Mouse (Mus musculus): ENCODE measurements around the gene Aldh9a1. TPM values are rescaled to one million over a fixed set of nuclear protein-coding genes. Genes with fewer than 3 reads are reported as not detected.

Aldh9a1 gene
- polyA plus RNA-seq, 1 experiment from 2014 or later, result 72.7 TPM

DNA sequence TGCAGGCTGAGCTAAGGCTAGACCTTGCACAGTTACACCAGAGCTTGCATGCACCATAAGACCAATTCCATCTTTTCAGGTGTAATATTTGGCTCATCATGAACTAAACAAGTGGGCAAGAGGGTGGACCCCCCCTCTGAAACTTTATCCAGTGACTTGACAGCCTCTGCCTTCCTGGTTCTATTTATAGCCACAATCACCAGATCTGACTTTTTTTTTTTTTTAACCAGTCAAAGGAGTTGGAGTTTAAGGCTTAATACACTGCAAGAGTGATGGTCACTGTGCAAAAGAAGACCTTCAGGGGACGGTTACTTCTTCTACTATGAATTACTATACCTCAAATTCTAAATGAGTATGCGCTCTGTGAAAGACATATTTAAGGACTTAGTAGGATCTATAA lies 35.4 kb downstream of the Aldh9a1 start:
- H3K9ac ChIP-seq, result peak overlapping the region; percentile 50
- WGBS (ENCODE audit: insufficient replicate concordance), result 78% methylated on average over 2 of the region's 2 CpGs
- H3K4me2 ChIP-seq, result peak overlapping the region; percentile 66
- no peak overlapping the region for H3K4me3 ChIP-seq (replicated peaks)
- H3K27ac ChIP-seq (replicated peaks), result peak overlapping the region; percentile 97
- H3K36me3 ChIP-seq (replicated peaks), result peaks cover 46% of the 10 kb centered on the region
- no peak for ATAC-seq (ENCODE audit: insufficient read depth)
- H3K27me3 ChIP-seq, result no peaks in the 10 kb centered on the region
- peaks cover 97% of the 10 kb centered on the region for H3K4me1 ChIP-seq (replicated peaks)
- H3K9me3 ChIP-seq (replicated peaks), result no peaks in the 10 kb centered on the region

DNA sequence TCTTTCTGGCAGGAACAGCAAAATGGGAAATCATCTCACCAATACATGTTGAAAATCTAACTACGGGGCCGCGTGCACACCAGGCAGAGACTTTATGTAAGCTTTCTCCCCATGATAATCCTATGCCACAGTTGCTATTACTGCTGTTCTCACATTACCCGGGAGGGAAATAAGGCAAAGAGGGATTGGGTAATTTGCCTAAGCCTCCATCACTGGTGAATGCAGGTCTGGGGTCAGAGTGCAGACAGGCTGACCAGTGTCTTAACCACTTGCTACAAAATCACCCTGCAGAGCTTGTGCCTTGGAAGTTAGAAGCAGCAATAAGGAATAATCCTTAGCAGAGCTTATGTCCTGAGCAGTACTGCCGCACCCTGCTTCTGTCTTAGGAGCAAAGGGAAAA lies 35.8 kb downstream of the Aldh9a1 start:
- Histone ChIP-seq H3K4me3 (replicated peaks) (no peak overlapping the region; the same call in 1 of the 2 replicates), H3K36me3 (replicated peaks) (peaks cover 46% of the 10 kb centered on the region), H3K4me2 (peak overlapping the region; percentile 66), H3K27me3 (no peaks in the 10 kb centered on the region), H3K27ac (replicated peaks) (peak overlapping the region; percentile 97), H3K9ac (peak overlapping the region; percentile 50), H3K9me3 (replicated peaks) (no peaks in the 10 kb centered on the region), H3K4me1 (replicated peaks) (peaks cover 97% of the 10 kb centered on the region)
- 70% methylated on average over 5 of the region's 5 CpGs for WGBS (ENCODE audit: insufficient replicate concordance)
- no peak for ATAC-seq (ENCODE audit: insufficient read depth)

DNA sequence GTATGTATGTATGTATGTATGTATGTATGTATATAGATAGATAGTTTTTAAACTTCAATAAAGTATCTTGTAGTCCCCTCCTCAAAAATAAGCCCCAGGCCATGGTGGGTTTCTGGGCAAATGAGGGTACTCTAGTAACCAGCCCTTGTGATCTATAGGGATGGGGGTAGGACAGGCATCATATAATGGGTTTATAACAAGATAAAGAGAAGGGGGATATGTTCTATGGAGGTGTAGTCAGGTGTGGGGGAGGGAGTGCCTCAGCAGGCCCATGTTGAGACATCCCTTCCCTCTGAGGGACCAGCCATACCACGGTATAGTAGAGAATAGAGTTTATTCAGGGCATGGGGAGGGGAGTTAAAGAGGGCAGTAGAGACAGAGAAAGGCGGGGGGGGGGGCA lies 36.7 kb downstream of the Aldh9a1 start:
- Histone ChIP-seq H3K9me3 (replicated peaks) (no peaks in the 10 kb centered on the region), H3K9ac (peak overlapping the region; percentile 39; the same call in 1 of the 2 replicates), H3K27ac (replicated peaks) (peak overlapping the region; percentile 80), H3K4me3 (replicated peaks) (no peak overlapping the region), H3K27me3 (no peaks in the 10 kb centered on the region), H3K4me1 (replicated peaks) (peaks cover 97% of the 10 kb centered on the region), H3K4me2 (peak overlapping the region; percentile 79), H3K36me3 (replicated peaks) (peaks cover 51% of the 10 kb centered on the region)
- WGBS (ENCODE audit: insufficient replicate concordance), result 65% methylated on average over 2 of the region's 2 CpGs
- ATAC-seq (ENCODE audit: insufficient read depth), result no peak

DNA sequence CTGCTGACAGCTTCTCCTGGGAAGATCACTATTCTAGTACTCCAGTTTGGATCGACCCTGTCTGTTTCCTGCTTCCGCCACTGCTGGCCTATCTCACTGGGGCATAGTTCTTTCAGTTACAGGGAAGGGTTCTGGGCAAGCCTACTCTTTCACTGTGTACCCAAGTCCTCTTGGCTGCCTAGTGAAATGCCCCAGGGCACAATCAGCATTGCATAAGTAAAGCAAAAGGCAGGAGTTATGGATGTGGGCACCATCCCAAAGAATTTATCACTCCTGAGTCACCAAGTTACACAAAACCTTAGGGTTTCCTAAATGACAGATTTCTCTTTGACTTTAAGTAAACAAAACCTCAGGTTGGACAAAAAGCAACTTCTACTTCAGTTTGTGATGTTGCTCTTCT lies 37.5 kb downstream of the Aldh9a1 start:
- Histone ChIP-seq H3K27ac (replicated peaks) (peak overlapping the region; percentile 80), H3K27me3 (no peaks in the 10 kb centered on the region), H3K9ac (peak overlapping the region; percentile 41), H3K4me3 (replicated peaks) (0 out of 2 replicates have a peak overlapping the region, but pooled peaks have one; percentile 79), H3K4me2 (peak overlapping the region; percentile 79), H3K9me3 (replicated peaks) (no peaks in the 10 kb centered on the region), H3K36me3 (replicated peaks) (peaks cover 51% of the 10 kb centered on the region), H3K4me1 (replicated peaks) (peaks cover 93% of the 10 kb centered on the region)
- WGBS (ENCODE audit: insufficient replicate concordance), result 59% methylated on average over 2 of the region's 2 CpGs
- ATAC-seq (ENCODE audit: insufficient read depth), result no peak

DNA sequence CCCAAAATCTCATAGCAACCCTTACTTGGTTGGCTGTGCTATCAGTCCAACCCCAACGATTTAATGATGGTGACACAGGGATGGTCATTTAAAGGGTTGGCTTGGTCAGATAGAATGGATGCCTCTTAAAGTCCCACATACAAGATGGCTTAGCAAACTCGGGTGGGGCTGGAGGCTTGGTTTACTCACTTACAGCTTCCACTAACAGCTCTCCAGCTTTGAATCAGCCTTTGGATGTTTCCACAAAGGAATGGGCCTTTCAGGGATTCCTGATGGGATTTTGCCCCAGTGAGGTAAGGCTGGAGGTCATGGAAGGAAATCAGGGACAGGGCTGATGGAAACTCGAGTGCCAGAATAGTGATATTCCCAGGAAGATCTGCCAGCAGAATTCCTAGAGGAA lies 38.0 kb downstream of the Aldh9a1 start:
- Histone ChIP-seq H3K4me2 (peak overlapping the region; percentile 79), H3K27me3 (no peaks in the 10 kb centered on the region), H3K36me3 (replicated peaks) (peaks cover 46% of the 10 kb centered on the region), H3K4me1 (replicated peaks) (peaks cover 93% of the 10 kb centered on the region), H3K9me3 (replicated peaks) (no peaks in the 10 kb centered on the region), H3K9ac (peak overlapping the region; percentile 41; the same call in 1 of the 2 replicates), H3K4me3 (replicated peaks) (peak overlapping the region; percentile 79; the same call in 1 of the 2 replicates), H3K27ac (replicated peaks) (peak overlapping the region; percentile 80)
- 70% methylated on average over 3 of the region's 3 CpGs for WGBS (ENCODE audit: insufficient replicate concordance)
- no peak for ATAC-seq (ENCODE audit: insufficient read depth)

DNA sequence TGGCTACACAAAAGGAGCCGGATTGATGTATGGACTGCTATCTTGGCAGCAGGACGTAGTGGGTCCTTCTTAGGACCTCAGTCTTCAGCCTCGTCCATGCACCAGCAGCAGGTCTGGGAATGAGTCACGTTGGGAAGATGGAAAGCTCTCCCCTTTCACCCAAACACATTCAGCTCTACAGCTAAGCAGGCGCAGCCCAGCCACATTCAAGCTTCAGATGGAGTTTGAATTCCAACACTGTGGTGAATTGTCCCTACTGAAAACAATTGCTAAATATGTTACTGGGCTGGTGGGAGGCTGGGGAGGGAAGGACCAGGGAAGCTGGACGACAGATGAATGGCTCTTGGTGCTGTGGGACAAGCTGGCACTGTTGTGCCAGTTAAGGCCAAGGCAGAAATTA lies 38.8 kb downstream of the Aldh9a1 start:
- ATAC-seq (ENCODE audit: insufficient read depth), result no peak
- peak overlapping the region; percentile 79; the same call in 1 of the 2 replicates for H3K4me3 ChIP-seq (replicated peaks)

DNA sequence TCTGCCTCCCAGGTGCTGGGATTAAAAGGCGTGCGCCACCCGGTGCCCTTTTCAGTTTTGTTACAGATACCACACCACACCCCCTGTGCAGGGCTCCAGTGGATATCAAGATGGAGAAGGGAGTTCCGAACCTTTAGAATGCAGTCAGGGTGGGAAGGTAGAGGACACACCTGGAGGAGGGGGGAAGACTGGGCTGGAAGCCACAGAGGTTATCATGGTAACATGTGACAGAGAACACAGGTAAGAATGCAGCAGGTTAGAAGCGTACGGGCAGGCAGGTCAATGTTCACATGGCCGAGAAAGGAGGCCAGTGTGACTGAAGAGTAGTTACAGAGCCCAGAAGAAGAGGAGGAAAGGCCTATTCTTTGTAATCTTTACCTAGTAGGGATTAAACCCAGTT lies 39.8 kb downstream of the Aldh9a1 start:
- no peaks in the 10 kb centered on the region for H3K9me3 ChIP-seq (replicated peaks)
- H3K4me1 ChIP-seq (replicated peaks), result peaks cover 84% of the 10 kb centered on the region
- no peaks in the 10 kb centered on the region for H3K27me3 ChIP-seq
- H3K36me3 ChIP-seq (replicated peaks), result peaks cover 46% of the 10 kb centered on the region
- H3K9ac ChIP-seq, result peak overlapping the region; percentile 37; the same call in 1 of the 2 replicates
- H3K4me2 ChIP-seq, result peak overlapping the region; percentile 79
- ATAC-seq (ENCODE audit: insufficient read depth), result no peak
- H3K4me3 ChIP-seq (replicated peaks), result peak overlapping the region; percentile 79
- WGBS (ENCODE audit: insufficient replicate concordance), result 80% methylated on average over 7 of the region's 7 CpGs
- H3K27ac ChIP-seq (replicated peaks), result peak overlapping the region; percentile 80

More for the DNA sequence above, 38.8 kb downstream of the Aldh9a1 start:
- WGBS (ENCODE audit: insufficient replicate concordance), result 83% methylated on average over 6 of the region's 6 CpGs
- peak overlapping the region; percentile 79 for H3K4me2 ChIP-seq
- no peaks in the 10 kb centered on the region for H3K27me3 ChIP-seq
- peak overlapping the region; percentile 37 for H3K9ac ChIP-seq
- H3K36me3 ChIP-seq (replicated peaks), result peaks cover 46% of the 10 kb centered on the region
- H3K27ac ChIP-seq (replicated peaks), result peak overlapping the region; percentile 80
- no peaks in the 10 kb centered on the region for H3K9me3 ChIP-seq (replicated peaks)
- H3K4me1 ChIP-seq (replicated peaks), result peaks cover 87% of the 10 kb centered on the region

DNA sequence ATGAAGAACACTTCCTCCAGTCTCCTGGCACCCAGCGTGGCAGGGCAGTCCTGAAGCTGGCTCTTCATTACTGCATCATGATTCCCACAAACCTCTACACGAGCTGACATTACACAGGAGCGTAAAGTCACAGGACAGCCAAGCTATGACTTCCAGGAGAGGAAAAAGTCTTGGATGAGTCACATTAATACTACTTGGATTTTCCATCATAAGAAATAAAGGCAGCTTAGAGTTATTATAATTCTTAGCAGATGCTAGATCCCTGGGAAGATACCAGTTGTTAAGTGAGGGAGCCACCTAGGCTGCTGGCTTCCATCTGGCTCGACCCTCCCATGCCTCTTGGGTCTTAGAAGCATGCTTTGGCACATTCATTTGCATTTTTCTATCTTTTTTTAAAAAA lies 40.6 kb downstream of the Aldh9a1 start:
- Histone ChIP-seq H3K4me2 (peak overlapping the region; percentile 79), H3K36me3 (replicated peaks) (peaks cover 46% of the 10 kb centered on the region), H3K4me3 (replicated peaks) (peak overlapping the region; percentile 79), H3K27ac (replicated peaks) (peak overlapping the region; percentile 80), H3K27me3 (peaks cover 5% of the 10 kb centered on the region), H3K4me1 (replicated peaks) (peaks cover 83% of the 10 kb centered on the region), H3K9ac (peak overlapping the region; percentile 37; the same call in 1 of the 2 replicates), H3K9me3 (replicated peaks) (no peaks in the 10 kb centered on the region)
- WGBS (ENCODE audit: insufficient replicate concordance), result 78% methylated on average over 4 of the region's 4 CpGs
- no peak for ATAC-seq (ENCODE audit: insufficient read depth)

DNA sequence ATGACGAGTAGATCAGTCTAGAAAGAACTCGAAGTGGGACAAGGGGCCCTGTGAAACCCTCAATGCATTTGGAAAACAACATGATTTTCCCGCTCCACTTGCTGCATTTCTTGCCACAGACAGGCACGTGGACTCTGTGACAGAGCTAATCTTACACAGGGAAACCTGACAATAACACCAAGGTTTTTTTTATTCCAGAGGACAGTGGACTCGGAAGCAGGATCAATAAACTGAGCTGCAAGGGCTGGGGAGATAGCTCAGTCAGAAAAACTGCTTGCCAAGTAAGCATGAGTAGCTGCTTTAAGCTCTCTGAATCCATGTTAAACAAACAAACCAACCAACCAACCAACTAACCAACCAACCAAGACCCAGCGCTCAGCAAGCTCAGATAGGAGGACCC lies 41.5 kb downstream of the Aldh9a1 start:
- Histone ChIP-seq H3K4me1 (replicated peaks) (peaks cover 75% of the 10 kb centered on the region), H3K27me3 (peaks cover 12% of the 10 kb centered on the region), H3K27ac (replicated peaks) (peak overlapping the region; percentile 80), H3K4me3 (replicated peaks) (peak overlapping the region; percentile 79), H3K4me2 (peak overlapping the region; percentile 79), H3K36me3 (replicated peaks) (peaks cover 40% of the 10 kb centered on the region), H3K9me3 (replicated peaks) (no peaks in the 10 kb centered on the region), H3K9ac (peak overlapping the region; percentile 49)
- whole genome bisulfite sequencing (ENCODE audit: insufficient replicate concordance), result 71% methylated on average over 6 of the region's 6 CpGs
- ATAC-seq (ENCODE audit: insufficient read depth), result no peak

DNA sequence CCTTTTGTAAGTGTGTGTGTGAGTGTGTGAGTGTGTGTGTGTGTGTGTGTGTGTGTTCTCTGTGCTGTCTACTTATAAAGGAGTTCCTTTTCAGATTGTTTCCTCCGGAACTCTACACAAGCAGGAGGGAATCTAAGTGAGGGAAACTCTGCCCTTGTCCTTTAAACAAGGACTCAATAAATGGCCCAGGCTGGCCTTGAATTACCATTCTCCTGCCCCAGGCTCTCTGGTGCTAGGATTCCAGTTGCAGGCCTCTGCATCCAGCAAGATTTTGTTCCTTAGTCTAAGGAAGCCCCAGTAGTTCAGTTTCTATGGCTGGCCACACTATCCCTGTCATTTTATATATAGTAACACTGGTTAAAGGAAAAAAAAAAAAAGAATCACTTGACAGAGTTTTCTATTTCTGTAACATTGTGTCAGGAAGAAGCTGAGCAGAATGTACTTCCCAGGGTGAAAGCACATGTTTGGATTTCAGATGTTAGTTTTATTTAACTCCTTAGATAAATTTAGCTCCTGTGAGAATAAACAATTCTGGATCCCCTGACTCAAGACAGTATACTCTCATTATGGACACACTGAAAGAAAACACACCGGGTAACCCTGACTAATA lies 42.3 kb downstream of the Aldh9a1 start:
- peaks cover 66% of the 10 kb centered on the region for H3K4me1 ChIP-seq (replicated peaks)
- peak overlapping the region; percentile 93 for H3K27ac ChIP-seq (replicated peaks)
- peaks cover 37% of the 10 kb centered on the region for H3K36me3 ChIP-seq (replicated peaks)
- H3K27me3 ChIP-seq, result peaks cover 20% of the 10 kb centered on the region
- peak overlapping the region; percentile 79 for H3K4me3 ChIP-seq (replicated peaks)
- no peak for ATAC-seq (ENCODE audit: insufficient read depth)
- H3K9me3 ChIP-seq (replicated peaks), result no peaks in the 10 kb centered on the region
- H3K4me2 ChIP-seq, result peak overlapping the region; percentile 79
- H3K9ac ChIP-seq, result peak overlapping the region; percentile 83
- WGBS (ENCODE audit: insufficient replicate concordance), result 32% methylated on average over 2 of the region's 2 CpGs

DNA sequence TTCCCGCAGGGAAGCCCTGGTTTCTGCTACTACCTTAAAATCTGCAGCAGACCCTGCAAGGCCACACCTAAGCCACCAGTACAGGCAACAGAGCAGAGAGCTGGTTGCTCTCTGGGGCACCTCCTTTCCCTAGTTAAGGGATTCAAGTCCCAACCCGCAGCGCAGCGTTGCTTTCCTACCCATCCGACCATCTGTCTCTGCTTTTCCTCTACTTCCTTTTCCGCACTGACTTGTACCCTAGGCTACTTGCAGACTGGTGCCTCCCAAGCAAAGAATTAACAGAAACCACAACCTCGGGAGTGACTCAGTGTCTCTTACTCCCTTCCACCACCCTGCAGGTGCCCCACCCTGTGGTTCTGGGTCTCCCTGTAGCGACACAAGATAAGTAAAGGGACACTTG lies 42.9 kb downstream of the Aldh9a1 start:
- Histone ChIP-seq H3K36me3 (replicated peaks) (peaks cover 35% of the 10 kb centered on the region), H3K27me3 (peaks cover 20% of the 10 kb centered on the region), H3K4me2 (peak overlapping the region; percentile 79), H3K27ac (replicated peaks) (peak overlapping the region; percentile 93), H3K9ac (peak overlapping the region; percentile 83), H3K9me3 (replicated peaks) (no peaks in the 10 kb centered on the region), H3K4me1 (replicated peaks) (peaks cover 61% of the 10 kb centered on the region), H3K4me3 (replicated peaks) (peak overlapping the region; percentile 79)
- 4% methylated on average over 8 of the region's 8 CpGs for WGBS (ENCODE audit: insufficient replicate concordance)
- ATAC-seq (ENCODE audit: insufficient read depth), result peak; percentile 75

Data from liver, embryonic 15.5 days (tissue).